Mouse (Mus musculus) stomach, embryonic 14.5 days (tissue): ENCODE measurements around the gene Hk1. TPM values are rescaled to one million over a fixed set of nuclear protein-coding genes. Genes with fewer than 3 reads are reported as not detected.

ENCODE experiments used
- ATAC-seq: fragments of 200-750 bp; cut with Nextera tagmentation; 2 replicates; pipeline ENCODE4 v1.8.0; 2017; ENCODE audit warnings: low read depth, moderate TSS enrichment; ENCODE audit not compliant: insufficient number of reproducible peaks, insufficient read depth, low FRiP score
- H3K27ac ChIP-seq: fragments of 300-500 bp; sonication (generic); 2 replicates; pipeline ENCODE4 v1.5.1; 2014; ENCODE audit warnings: mild to moderate bottlenecking, low read length, moderate library complexity, mixed read lengths
- H3K27me3 ChIP-seq: fragments of 300-500 bp; sonication (generic); 2 replicates; pipeline ENCODE4 v1.6.1; 2014; ENCODE audit warnings: low read length, control low read depth, mixed read lengths; ENCODE audit not compliant: control insufficient read depth, insufficient read depth
- H3K36me3 ChIP-seq: fragments of 300-500 bp; sonication (generic); 2 replicates; pipeline ENCODE4 v1.6.1; 2014; ENCODE audit warnings: mild to moderate bottlenecking, control low read depth, low read length, moderate library complexity, mixed read lengths; ENCODE audit not compliant: control insufficient read depth, insufficient read depth
- H3K4me1 ChIP-seq: fragments of 300-500 bp; sonication (generic); 2 replicates; pipeline ENCODE4 v1.6.1; 2014; ENCODE audit warnings: low read length, control low read depth, mixed read lengths; ENCODE audit not compliant: control insufficient read depth, insufficient read depth
- H3K4me2 ChIP-seq: fragments of 300-500 bp; sonication (generic); replicated peaks from 2 replicates; pipeline ENCODE4 v1.6.1; 2014; ENCODE audit warnings: low read depth, low read length, control low read depth
- H3K4me3 ChIP-seq: fragments of 300-500 bp; sonication (generic); 2 replicates; pipeline ENCODE4 v1.5.1; 2014; ENCODE audit warnings: low read depth, low read length, control low read depth
- H3K9ac ChIP-seq: fragments of 300-500 bp; sonication (generic); replicated peaks from 2 replicates; pipeline ENCODE4 v1.6.1; 2014; ENCODE audit warnings: low read depth, mild to moderate bottlenecking, control low read depth, low read length, moderate library complexity, mixed read lengths
- H3K9me3 ChIP-seq: fragments of 300-500 bp; sonication (generic); 2 replicates; pipeline ENCODE4 v1.6.1; 2016; ENCODE audit warnings: low read depth, low read length, control low read depth; ENCODE audit not compliant: control insufficient read depth
- WGBS: fragments of 180-500 bp; shearing (Covaris S2); extraction: QIAGEN DNeasy Blood & Tissue Kit; methylation state at CpG from one replicate; pipeline ENCODE4 v1.1.7; 2014; 5-methylcytosine and 5-hydroxymethylcytosine counted together
- polyA plus RNA-seq: library from polyadenylated mRNA; unstranded; fragments of >200 nt; fragmentation: Nextera tagmentation; extraction: Ambion mirVana; gene quantifications from 2 replicates; pipeline ENCODE4 v1.2.1, GENCODE M21; 2014

Hk1 gene
- polyA plus RNA-seq, 1 experiment from 2014 or later = 19.4 TPM

DNA sequence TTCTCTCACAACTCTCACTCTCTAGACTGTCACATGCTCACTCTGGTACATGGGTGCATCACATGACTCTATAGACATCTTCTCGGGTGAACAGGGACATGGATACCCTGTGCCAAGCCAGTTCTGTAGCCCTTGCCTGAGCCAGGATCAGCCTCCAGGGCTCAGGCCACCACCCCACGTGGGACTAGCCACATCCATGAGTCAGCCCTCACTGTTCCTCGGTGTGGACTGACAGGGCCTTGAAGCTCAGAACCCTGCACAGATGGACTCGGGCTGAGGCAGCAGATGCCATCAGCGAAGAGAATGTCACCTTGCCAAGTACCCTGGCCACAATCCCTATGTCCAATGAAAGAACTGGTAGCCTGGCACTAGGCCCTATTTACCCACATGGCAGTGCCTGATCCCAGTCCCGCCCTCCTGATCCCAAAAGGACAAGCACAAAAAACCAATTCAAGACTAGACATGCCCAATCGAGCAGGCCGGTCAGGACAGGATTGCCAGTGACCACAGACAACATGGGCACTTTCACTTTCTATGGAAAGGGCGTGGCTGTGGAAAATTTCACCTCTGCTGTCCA is 59.2 kb downstream of the Hk1 start:
- no peaks in the 10 kb centered on the region for H3K9me3 ChIP-seq
- H3K9ac ChIP-seq = no peak overlapping the region
- H3K4me2 ChIP-seq = no peak overlapping the region
- no peak overlapping the region for H3K27ac ChIP-seq
- ATAC-seq = no peak
- no peaks in the 10 kb centered on the region for H3K27me3 ChIP-seq
- no peaks in the 10 kb centered on the region for H3K36me3 ChIP-seq
- WGBS = 79% methylated on average over 9 of the region's 9 CpGs
- H3K4me3 ChIP-seq = no peak overlapping the region
- H3K4me1 ChIP-seq = no peaks in the 10 kb centered on the region

- no peak for ATAC-seq
- Histone ChIP-seq H3K4me3 (no peak overlapping the region), H3K36me3 (no peaks in the 10 kb centered on the region), H3K4me2 (no peak overlapping the region), H3K9ac (no peak overlapping the region), H3K4me1 (no peaks in the 10 kb centered on the region), H3K27ac (no peak overlapping the region), H3K27me3 (no peaks in the 10 kb centered on the region), H3K9me3 (no peaks in the 10 kb centered on the region)
- 68% methylated on average over 7 of the region's 7 CpGs for WGBS
Measured at GRCm38 (mm10) chr10:62319154-62319553, 60.6 kb downstream of the Hk1 start.

DNA sequence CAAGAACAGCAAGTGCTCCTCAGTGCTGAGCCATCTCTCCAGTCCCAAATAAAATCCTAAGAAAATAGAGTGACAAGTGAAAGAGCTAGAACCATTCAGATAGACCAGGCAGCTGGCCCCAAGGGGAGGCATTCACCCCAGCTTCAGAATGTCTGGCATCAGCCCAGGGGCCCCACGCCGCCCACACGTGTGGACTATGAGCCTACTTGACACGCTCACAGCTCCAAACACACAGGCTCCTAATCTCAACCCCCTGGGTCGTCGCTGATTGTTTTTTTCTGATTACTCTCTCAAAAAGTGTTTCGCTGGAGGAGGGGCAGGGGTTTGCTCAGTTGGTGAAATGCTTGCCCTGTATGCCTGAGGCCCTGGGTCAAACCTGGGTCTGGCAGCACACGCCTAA is 63.2 kb downstream of the Hk1 start:
- no peaks in the 10 kb centered on the region for H3K36me3 ChIP-seq
- ATAC-seq = no peak
- WGBS = 61% methylated on average over 8 of the region's 8 CpGs

DNA sequence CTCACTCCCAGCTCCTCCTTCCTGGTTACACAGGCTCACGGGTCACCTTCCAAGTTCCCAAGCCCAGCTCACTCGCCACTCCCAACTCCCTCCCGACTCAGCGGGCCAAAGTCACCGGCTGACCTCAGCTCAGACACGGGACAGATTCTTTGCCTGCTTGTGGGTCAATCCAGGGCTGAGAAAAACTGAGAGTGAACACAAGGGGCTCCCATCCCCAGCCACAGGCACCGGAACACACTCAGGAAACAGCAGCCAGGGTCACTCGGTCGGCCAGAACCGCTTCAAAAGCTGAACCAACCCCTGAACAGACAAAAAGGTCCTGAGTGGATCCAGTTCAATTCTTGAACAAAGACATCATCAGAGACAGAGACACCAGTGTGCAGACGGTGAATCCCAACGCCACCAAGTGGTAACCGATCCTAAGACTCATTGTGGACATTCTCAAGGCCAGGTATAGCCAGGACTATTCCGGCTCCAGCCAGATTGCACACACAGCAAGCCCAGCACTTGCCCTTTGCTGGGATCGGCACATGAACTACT is 65.8 kb downstream of the Hk1 start:
- Histone ChIP-seq H3K4me3 (no peak overlapping the region), H3K9me3 (no peaks in the 10 kb centered on the region), H3K36me3 (no peaks in the 10 kb centered on the region), H3K4me2 (no peak overlapping the region), H3K27me3 (no peaks in the 10 kb centered on the region), H3K4me1 (no peaks in the 10 kb centered on the region), H3K9ac (no peak overlapping the region), H3K27ac (no peak overlapping the region)
- 0 out of 2 replicates have a peak, but pooled peaks have one; percentile 15 for ATAC-seq
- WGBS = 58% methylated on average over 15 of the region's 15 CpGs

More for the DNA sequence above, 63.2 kb downstream of the Hk1 start:
- H3K27ac ChIP-seq = no peak overlapping the region
- no peak overlapping the region for H3K4me3 ChIP-seq
- no peaks in the 10 kb centered on the region for H3K27me3 ChIP-seq
- no peak overlapping the region for H3K9ac ChIP-seq
- H3K4me1 ChIP-seq = no peaks in the 10 kb centered on the region
- no peak overlapping the region for H3K4me2 ChIP-seq
- H3K9me3 ChIP-seq = no peaks in the 10 kb centered on the region

DNA sequence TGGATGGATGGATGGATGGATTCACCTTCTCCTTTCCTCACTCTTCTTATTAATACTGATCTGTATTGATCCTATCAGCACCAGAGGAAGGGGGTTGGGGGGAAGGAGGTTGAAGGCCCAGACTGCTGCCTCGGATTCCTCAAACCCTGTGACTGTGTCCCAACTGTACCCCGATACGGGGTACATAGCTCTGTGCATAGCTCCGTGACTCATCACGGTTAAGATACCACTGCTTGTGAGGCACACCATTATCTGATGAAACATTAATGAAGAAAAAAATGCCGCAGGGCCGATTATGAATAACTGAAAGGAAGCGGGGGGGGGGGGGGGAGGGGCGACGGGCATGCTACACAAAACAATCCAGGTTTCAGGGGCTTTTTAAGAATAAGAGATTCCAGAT is 66.6 kb downstream of the Hk1 start:
- Histone ChIP-seq H3K36me3 (no peaks in the 10 kb centered on the region), H3K27ac (no peak overlapping the region), H3K9ac (no peak overlapping the region), H3K4me1 (no peaks in the 10 kb centered on the region), H3K4me3 (no peak overlapping the region), H3K4me2 (no peak overlapping the region), H3K9me3 (no peaks in the 10 kb centered on the region), H3K27me3 (no peaks in the 10 kb centered on the region)
- no peak for ATAC-seq
- whole genome bisulfite sequencing = 81% methylated on average over 10 of the region's 10 CpGs

DNA sequence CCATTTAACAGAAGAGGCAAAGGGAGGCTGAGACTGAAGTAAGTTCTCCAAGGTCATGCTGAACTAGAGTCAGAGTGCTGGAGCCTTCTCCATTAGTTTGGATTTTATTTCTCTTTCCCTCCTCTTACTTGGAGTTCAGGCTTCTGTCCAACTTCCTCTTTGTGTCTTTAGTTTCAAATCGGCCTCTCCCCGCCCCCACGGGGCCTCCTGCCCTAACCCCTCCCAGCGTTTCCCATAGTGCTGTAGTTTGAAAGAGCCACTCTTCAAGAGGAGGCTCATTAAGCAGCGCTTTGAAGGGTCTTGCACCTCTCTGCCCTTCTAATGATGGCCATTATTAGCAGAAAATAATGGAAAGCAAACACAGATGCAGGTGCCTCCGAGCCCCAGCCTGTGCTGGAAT is 68.2 kb downstream of the Hk1 start:
- ATAC-seq = peak; percentile 35; the same call in 1 of the 2 replicates
- Histone ChIP-seq H3K9me3 (no peaks in the 10 kb centered on the region), H3K27me3 (no peaks in the 10 kb centered on the region), H3K9ac (no peak overlapping the region), H3K27ac (0 out of 2 replicates have a peak overlapping the region, but pooled peaks have one; percentile 49), H3K4me1 (no peaks in the 10 kb centered on the region; the same call in 1 of the 2 replicates), H3K4me2 (no peak overlapping the region), H3K36me3 (no peaks in the 10 kb centered on the region), H3K4me3 (no peak overlapping the region)
- WGBS = 37% methylated on average over 6 of the region's 6 CpGs

DNA sequence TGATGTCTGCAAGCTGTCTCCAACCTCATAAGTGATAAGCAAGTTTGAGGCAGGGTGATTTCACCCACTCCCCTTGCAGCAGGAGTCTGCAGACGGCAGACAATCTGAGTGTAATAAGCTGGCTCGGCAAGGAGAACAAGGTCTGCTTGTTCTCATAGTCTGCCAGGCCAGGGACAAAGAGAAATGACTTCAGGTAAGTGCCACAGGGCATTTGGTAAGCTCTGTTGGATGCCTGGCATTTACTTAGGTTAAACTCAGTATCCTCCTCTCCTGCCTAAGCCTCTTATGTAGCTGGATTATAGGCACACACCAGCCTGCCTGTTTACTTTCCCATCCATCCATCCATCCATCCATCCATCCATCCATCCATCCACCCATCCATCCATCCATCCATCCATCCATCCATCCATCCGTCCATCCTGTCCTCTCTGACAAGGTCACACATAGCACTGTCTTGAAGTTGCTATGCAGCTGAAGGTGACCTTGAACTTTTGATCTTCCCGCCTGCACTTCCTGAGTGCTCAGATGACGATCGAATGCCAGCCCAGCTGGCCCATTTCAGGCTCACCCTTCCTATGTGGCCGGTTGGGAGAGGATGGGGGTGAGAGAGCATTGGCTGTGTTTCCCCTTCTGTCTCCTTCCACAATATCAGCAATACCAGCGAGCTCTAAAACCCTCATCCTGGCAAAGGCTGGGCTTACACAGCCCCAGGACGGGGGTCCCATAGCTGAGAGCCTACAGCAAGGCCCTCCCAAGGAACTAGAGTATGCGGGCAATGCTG is 69.3 kb downstream of the Hk1 start:
- Histone ChIP-seq H3K27ac (no peak overlapping the region), H3K27me3 (no peaks in the 10 kb centered on the region), H3K4me3 (no peak overlapping the region), H3K9ac (no peak overlapping the region), H3K36me3 (no peaks in the 10 kb centered on the region), H3K4me2 (no peak overlapping the region), H3K4me1 (no peaks in the 10 kb centered on the region; the same call in 1 of the 2 replicates), H3K9me3 (no peaks in the 10 kb centered on the region)
- WGBS = 69% methylated on average over 10 of the region's 10 CpGs
- no peak for ATAC-seq

- Histone ChIP-seq H3K4me2 (no peak overlapping the region), H3K4me1 (no peaks in the 10 kb centered on the region; the same call in 1 of the 2 replicates), H3K9ac (no peak overlapping the region), H3K4me3 (no peak overlapping the region), H3K36me3 (no peaks in the 10 kb centered on the region), H3K9me3 (no peaks in the 10 kb centered on the region), H3K27ac (no peak overlapping the region), H3K27me3 (no peaks in the 10 kb centered on the region)
- WGBS = 83% methylated on average over 5 of the region's 5 CpGs
- ATAC-seq = no peak
Measured at GRCm38 (mm10) chr10:62309593-62309992, 70.1 kb downstream of the Hk1 start.
